Mouse (Mus musculus): ENCODE results near the gene Atp6v1d. TPM values are rescaled to one million over a fixed set of nuclear protein-coding genes. Genes with fewer than 3 reads are reported as not detected.

Gene Atp6v1d
- not detected in 2 replicates for polyA plus RNA-seq (2012; ENCODE audit: insufficient read depth, insufficient read length, low replicate concordance, missing spikeins)

DNA sequence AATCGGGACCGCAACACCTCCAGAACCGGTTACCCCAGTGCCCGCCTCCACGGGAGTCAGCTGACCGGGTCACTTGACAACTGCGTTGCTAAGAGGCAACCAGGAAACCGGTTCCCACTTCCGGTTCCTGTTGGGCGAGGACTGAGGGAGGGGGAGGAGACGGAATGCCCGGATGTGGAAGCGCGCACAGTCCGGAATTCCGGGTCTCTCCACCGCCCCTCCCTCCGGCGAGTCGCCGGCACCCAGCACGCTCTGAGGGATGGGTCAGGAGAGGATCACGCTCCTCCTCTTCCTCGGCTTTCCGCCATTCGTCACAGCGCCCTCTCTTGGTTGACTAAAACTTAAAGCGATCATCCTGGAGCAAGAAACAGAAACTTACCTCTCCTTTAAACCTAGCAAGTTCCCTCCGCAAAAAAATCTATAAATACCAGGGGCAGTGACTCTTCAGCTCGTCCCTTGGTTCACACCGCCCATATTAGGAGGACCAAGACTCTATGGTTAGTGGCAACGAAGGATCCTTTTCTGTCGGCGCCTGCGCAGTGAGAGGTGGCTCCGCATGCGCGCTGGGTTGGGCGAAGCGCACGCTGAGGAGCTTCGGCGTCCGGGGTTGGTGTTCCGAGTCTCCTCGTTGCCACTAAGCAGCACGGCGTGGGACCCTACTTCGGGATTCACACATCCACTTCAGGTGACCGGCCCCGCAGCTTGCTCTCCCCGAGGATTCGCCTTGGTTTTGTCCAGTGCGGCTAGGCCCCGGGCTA lies at the start of gene Atp6v1d, which contains the start of gene Eif2s1:
TSS of gene Atp6v1d (minus strand) at position 143 of the 758 bp plus-strand sequence.
TSS of gene Eif2s1 (plus strand) at position 324 of the 758 bp plus-strand sequence.
- TF ChIP-seq POLR2A (IDR thresholded peaks at IDR 0.05; ENCODE audit: insufficient read depth, low read depth, low read length) (peak; percentile 79), CTCF (IDR thresholded peaks at IDR 0.05; ENCODE audit: insufficient read depth, low read depth, low read length) (peak; percentile 95)
- Histone ChIP-seq H3K27ac (ENCODE audit: insufficient read depth, low read depth, low read length) (peak within 1 kb of the TSS; percentile 90), H3K4me3 (ENCODE audit: insufficient read depth, low read depth, low read length) (peak within 1 kb of the TSS; percentile 89), H3K4me1 (ENCODE audit: control insufficient read depth, insufficient read depth, low read length) (peaks cover 5% of the 10 kb centered on the region)
- under 1% methylated on average over 55 of the region's 55 CpGs for WGBS

DNA sequence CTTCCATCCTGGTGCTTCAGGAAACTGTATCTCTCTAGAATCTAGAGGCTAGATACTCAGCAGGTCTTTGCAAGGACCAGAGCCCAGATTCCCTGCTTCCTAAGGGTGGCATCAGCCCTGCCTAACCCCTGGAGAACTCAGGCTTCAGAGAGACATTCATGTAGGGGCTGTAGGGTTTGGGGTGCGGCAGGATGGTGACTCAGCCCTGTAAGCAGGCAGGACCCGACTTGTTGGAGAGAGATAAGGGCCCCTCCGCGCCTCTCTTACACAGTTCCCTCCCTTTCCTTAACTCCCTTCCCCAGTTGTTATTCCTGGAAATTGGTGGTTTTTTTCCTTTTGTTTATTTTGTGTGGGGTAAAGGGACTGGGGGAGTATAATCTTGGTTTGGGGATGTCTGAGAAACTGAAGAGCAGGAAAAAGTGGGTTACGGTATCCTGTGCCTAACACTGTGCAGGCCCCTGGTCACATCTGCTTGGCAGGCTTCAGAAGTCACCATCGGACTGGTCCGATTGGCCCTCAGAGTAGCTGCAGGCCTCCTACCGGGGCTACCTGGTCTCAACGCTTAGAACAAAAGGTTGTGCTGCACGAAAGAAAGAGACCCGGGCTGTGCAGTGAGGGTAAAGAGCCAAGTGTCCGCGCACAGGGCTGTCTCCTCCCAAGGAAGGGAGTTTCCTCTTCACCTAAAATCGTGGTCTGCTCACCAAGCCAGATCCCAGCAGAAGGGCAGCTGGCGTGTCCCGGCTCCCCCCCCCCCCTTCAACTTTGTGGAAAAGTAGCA lies 49.4 kb upstream of the Atp6v1d start:
- Histone ChIP-seq H3K4me3 (ENCODE audit: insufficient read depth, low read depth, low read length) (no peak overlapping the region), H3K27ac (ENCODE audit: insufficient read depth, low read depth, low read length) (no peak overlapping the region), H3K4me1 (ENCODE audit: control insufficient read depth, insufficient read depth, low read length) (peaks cover 20% of the 10 kb centered on the region)
- TF ChIP-seq POLR2A (IDR thresholded peaks at IDR 0.05; ENCODE audit: insufficient read depth, low read depth, low read length) (no peak), CTCF (IDR thresholded peaks at IDR 0.05; ENCODE audit: insufficient read depth, low read depth, low read length) (no peak)
- 21% methylated on average over 16 of the region's 16 CpGs for WGBS

DNA sequence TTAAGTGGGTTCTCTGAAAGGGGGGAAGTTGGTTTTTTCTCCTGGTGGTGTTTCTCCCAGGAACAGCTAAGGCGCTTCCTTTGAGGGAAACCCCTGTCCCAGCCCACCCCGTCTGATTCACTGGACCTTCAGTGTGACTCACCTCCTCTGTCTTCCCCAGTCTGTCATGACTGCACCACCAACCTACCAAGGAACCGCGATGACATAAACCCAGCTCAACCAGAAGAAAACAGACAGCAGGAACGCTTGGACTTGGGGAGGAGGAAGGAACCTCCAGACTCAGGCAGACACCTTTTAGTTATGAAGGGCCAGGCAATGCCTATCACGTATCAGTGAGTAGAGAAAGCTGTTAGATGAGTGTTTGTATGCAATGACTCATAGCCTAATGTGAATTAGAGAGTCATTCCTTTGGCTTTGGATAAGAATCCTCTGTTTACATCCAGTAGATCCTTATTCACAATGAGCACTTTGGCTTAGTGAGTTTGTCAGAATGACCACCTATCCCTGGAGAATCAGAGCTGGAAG lies 46.7 kb upstream of the Atp6v1d start:
- peaks cover 20% of the 10 kb centered on the region for H3K4me1 ChIP-seq (ENCODE audit: control insufficient read depth, insufficient read depth, low read length)
- 65% methylated on average over 6 of the region's 6 CpGs for WGBS
- H3K27ac ChIP-seq (ENCODE audit: insufficient read depth, low read depth, low read length) = no peak overlapping the region
- TF ChIP-seq POLR2A (IDR thresholded peaks at IDR 0.05; ENCODE audit: insufficient read depth, low read depth, low read length) (no peak), CTCF (IDR thresholded peaks at IDR 0.05; ENCODE audit: insufficient read depth, low read depth, low read length) (no peak)
- no peak overlapping the region for H3K4me3 ChIP-seq (ENCODE audit: insufficient read depth, low read depth, low read length)

DNA sequence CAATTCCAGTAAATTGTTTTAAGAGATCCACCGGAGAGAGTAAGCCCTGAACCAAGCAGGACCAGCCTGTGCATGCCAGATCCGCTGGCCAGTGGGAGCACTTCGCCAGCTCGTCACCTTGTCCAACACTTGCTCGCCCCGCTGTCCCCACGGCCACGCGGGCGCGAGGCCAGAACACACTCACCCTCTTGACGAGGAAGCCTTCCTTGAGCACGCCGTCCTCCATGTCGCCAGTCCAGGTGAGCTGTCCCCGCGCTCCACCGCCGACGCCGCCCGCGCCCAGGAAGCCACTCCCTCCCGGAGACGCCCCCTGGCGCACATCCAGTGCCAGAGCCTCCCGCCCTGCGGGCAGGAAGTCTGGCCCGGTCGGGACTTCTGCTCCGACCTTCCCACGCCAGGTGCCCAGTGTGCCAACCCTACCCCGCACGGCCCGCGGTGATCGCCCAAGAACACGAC lies 45.3 kb upstream of the Atp6v1d start, which contains the start of gene Plek2:
TSS of gene Plek2 (minus strand) at position 258 of the 456 bp plus-strand sequence.
- Histone ChIP-seq H3K4me3 (ENCODE audit: insufficient read depth, low read depth, low read length) (peak within 1 kb of the TSS; percentile 21), H3K27ac (ENCODE audit: insufficient read depth, low read depth, low read length) (no peak within 1 kb of the TSS), H3K4me1 (ENCODE audit: control insufficient read depth, insufficient read depth, low read length) (peaks cover 15% of the 10 kb centered on the region)
- no peak for TF ChIP-seq CTCF (IDR thresholded peaks at IDR 0.05; ENCODE audit: insufficient read depth, low read depth, low read length)
- TF ChIP-seq POLR2A (IDR thresholded peaks at IDR 0.05; ENCODE audit: insufficient read depth, low read depth, low read length) = no peak
- WGBS = 4% methylated on average over 38 of the region's 38 CpGs

DNA sequence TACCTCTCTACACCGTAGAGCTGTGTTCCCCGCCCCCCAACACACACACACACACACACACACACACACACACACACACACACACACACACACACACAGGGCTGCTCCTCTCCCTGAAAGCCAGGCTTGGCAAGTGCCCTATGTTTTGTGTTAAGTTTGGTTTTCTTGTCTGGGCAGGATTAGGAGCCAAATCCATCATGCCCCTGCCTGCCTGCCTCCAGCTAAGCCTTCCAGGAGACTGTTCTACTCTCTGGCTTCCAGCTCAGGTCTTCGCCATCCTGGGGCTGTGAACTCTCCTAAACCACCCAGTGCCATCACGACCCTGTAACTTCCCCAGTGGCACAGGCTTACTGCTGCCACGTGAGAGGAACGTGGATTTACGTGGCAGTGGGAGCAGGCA lies 43.1 kb upstream of the Atp6v1d start:
- Histone ChIP-seq H3K4me1 (ENCODE audit: control insufficient read depth, insufficient read depth, low read length) (peaks cover 7% of the 10 kb centered on the region), H3K4me3 (ENCODE audit: insufficient read depth, low read depth, low read length) (no peak overlapping the region), H3K27ac (ENCODE audit: insufficient read depth, low read depth, low read length) (no peak overlapping the region)
- no peak for TF ChIP-seq POLR2A (IDR thresholded peaks at IDR 0.05; ENCODE audit: insufficient read depth, low read depth, low read length)
- TF ChIP-seq CTCF (IDR thresholded peaks at IDR 0.05; ENCODE audit: insufficient read depth, low read depth, low read length) = no peak
- WGBS = 82% methylated on average over 7 of the region's 7 CpGs

DNA sequence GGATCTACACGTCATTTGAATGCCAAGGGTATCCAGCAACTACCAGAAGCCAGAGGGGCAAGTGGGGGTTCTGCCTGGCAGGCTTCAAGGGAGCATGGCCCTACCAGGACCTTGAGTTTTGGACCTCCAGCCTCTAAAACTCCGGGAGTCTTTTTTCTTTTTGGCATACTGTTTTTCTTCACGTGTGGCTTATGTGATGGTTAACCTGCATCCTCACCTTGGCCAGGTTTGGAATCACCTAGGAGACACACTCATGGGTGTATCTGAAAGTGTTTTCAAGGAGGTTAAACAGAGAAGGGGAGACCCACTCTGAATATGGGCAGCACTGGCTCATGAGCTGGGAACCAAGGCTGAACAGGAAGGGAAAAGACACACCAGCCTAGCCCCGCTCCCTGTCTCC lies 41.9 kb upstream of the Atp6v1d start:
- H3K27ac ChIP-seq (ENCODE audit: insufficient read depth, low read depth, low read length) = no peak overlapping the region
- 80% methylated on average over 4 of the region's 4 CpGs for WGBS
- H3K4me1 ChIP-seq (ENCODE audit: control insufficient read depth, insufficient read depth, low read length) = peaks cover 7% of the 10 kb centered on the region
- TF ChIP-seq CTCF (IDR thresholded peaks at IDR 0.05; ENCODE audit: insufficient read depth, low read depth, low read length) = no peak
- TF ChIP-seq POLR2A (IDR thresholded peaks at IDR 0.05; ENCODE audit: insufficient read depth, low read depth, low read length) = no peak
- H3K4me3 ChIP-seq (ENCODE audit: insufficient read depth, low read depth, low read length) = no peak overlapping the region

DNA sequence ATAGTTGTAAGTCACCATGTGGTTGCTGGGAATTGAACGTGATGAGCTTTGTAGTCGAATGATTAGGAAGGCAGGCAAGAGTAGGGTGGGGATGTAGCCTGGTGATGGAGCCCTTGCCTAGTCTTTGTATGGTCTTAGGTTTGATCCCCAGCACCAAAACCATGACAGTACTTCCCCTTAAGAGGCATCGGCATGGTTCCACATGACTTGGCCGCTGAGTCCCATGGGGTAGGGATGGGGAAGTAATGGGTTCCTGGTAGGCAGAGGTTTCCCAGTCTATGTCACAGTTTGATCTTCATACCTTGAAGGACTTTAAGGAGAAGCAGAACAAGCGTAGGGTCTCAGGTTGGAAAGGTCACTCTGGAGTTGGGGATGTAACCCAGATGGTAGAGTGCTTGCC lies 40.0 kb upstream of the Atp6v1d start:
- Histone ChIP-seq H3K4me3 (ENCODE audit: insufficient read depth, low read depth, low read length) (no peak overlapping the region), H3K4me1 (ENCODE audit: control insufficient read depth, insufficient read depth, low read length) (peaks cover under 1% of the 10 kb centered on the region), H3K27ac (ENCODE audit: insufficient read depth, low read depth, low read length) (no peak overlapping the region)
- no peak for TF ChIP-seq POLR2A (IDR thresholded peaks at IDR 0.05; ENCODE audit: insufficient read depth, low read depth, low read length)
- TF ChIP-seq CTCF (IDR thresholded peaks at IDR 0.05; ENCODE audit: insufficient read depth, low read depth, low read length) = no peak
- 88% methylated on average over 5 of the region's 5 CpGs for WGBS

DNA sequence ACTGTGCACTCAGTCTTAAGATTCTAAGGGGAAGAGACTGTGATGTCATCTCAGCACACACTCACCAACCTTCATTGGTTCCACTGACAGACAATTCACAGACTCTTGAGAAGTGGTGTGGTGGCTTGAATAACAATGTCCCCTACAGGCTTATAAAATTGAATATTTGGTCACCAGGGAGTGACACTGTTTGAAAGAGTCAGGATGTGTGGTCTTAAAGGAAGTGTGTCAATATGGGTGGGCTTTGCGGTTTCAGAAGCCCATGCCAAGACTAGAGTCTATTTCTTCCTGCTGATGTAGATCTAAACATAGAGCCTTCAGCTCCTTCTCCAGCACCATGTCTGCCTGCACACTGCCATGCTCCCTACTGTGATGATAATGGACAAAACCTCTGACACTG lies 36.4 kb upstream of the Atp6v1d start:
- Histone ChIP-seq H3K27ac (ENCODE audit: insufficient read depth, low read depth, low read length) (no peak overlapping the region), H3K4me3 (ENCODE audit: insufficient read depth, low read depth, low read length) (no peak overlapping the region), H3K4me1 (ENCODE audit: control insufficient read depth, insufficient read depth, low read length) (no peaks in the 10 kb centered on the region)
- 98% methylated on average over 1 of the region's 1 CpGs for WGBS
- no peak for TF ChIP-seq POLR2A (IDR thresholded peaks at IDR 0.05; ENCODE audit: insufficient read depth, low read depth, low read length)

DNA sequence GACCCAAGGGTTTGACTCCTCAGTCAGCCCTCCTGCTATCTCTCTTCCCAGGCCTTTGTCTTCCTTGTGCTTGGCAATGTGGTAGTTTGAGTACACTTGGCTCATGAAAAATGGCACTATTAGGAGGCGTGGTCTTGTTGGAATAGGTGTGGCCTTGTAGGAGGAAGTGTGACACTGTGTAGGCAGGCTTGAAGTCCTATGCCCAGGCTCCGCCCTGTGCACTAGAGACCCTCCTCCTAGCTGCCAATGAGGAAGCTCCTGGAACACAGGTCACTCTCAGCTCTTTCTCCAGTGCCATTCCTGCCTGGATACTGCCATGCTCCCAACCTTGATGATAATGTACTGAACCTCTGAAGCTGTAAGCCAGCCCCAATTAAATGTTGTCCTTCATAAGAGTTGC lies 29.7 kb upstream of the Atp6v1d start:
- no peaks in the 10 kb centered on the region for H3K4me1 ChIP-seq (ENCODE audit: control insufficient read depth, insufficient read depth, low read length)
- H3K27ac ChIP-seq (ENCODE audit: insufficient read depth, low read depth, low read length) = no peak overlapping the region
- WGBS = 89% methylated on average over 2 of the region's 2 CpGs
- no peak overlapping the region for H3K4me3 ChIP-seq (ENCODE audit: insufficient read depth, low read depth, low read length)
- no peak for TF ChIP-seq POLR2A (IDR thresholded peaks at IDR 0.05; ENCODE audit: insufficient read depth, low read depth, low read length)
- TF ChIP-seq CTCF (IDR thresholded peaks at IDR 0.05; ENCODE audit: insufficient read depth, low read depth, low read length) = no peak
